Mouse (Mus musculus): ENCODE data around the gene Prtg. TPM values are rescaled to one million over a fixed set of nuclear protein-coding genes. Genes with fewer than 3 reads are reported as not detected.

The Prtg gene
- 0.05 TPM for polyA plus RNA-seq (2017; shearing (Covaris generic))

DNA sequence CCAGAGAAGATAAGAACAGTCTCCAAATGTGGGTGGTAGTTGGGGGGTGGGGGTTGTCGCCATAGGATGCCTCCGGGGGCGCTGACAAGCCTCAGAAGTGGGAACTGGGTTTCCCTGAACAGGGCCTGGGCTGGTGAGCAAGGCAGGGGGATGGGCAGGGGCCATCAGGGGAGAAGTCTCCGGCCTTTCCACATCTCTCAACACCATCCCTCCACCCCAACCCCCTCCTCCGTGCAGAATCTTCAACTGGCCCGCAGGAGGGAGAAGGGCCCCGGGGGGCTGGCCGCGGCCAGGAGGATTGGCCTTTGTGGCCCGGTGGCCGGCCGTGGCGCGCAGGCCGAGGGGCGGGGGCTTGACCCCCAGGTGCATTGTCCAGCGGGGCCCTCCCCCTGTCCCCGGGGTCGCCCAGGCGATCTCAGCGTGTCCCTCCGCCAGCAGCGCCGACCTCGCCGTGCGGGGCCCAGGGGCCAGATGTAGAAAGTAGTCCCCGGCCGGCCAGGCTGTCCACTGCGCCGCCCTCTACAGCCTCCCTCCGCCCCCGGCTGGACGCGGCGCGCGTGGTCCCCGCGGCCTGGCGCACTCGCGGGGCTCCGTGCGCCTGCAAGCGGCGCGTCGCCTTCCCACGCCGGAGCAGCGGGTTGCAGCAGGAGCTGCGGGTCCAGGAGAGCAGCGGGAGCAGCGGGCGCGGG is at the start of gene Prtg:
Prtg (plus strand) TSS at position 144 of the 689 bp plus-strand sequence.

DNA sequence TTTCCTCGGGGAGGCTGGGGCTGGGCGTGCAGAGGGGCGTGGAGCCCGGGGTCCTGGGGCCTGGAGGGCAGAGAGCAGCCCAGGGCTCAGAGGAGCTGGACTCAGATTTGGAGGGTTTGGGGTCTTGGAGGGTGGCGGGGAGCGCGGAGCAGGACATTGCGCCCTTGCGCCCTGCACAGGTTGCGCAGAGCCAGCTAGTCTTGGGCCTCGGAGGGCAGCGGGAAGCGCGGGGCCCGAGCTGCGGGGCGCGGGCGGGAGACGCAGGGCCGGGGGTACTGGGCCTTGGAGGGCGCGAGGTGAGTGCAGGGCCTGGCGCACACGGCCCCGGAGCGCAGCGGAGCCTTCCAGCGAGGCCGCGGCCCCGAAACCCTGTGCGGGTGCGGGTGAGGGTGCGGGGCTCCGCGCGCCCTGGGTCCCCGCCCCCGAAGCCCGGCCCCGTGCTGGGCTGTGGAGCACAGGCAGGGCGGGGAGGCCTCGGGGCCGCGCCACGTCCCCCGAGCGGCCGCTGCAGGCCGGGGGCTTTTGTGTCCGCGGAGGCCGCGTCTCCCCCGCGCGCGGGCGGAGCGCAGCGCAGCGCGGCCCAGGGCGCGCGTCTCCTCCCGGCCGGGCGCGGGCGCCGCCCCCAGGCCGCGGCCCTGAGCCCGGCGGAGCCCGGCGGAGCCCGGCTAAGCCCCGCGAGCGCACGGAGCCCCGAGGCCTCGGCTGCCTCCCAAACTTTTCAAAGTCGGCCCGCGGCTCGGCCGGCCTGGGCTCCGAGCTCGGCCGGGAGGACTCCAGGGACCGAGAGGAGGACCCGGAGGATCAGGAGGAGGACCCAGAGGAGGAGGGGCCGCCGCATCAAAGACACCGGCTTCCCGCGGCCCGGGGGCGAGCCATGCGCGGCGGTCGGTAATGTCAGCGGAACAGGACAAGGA is 118.6 kb downstream of the Prtg start, which contains the start of gene Pygo1:
Pygo1 (plus strand) TSS at position 625 of the 914 bp plus-strand sequence.

DNA sequence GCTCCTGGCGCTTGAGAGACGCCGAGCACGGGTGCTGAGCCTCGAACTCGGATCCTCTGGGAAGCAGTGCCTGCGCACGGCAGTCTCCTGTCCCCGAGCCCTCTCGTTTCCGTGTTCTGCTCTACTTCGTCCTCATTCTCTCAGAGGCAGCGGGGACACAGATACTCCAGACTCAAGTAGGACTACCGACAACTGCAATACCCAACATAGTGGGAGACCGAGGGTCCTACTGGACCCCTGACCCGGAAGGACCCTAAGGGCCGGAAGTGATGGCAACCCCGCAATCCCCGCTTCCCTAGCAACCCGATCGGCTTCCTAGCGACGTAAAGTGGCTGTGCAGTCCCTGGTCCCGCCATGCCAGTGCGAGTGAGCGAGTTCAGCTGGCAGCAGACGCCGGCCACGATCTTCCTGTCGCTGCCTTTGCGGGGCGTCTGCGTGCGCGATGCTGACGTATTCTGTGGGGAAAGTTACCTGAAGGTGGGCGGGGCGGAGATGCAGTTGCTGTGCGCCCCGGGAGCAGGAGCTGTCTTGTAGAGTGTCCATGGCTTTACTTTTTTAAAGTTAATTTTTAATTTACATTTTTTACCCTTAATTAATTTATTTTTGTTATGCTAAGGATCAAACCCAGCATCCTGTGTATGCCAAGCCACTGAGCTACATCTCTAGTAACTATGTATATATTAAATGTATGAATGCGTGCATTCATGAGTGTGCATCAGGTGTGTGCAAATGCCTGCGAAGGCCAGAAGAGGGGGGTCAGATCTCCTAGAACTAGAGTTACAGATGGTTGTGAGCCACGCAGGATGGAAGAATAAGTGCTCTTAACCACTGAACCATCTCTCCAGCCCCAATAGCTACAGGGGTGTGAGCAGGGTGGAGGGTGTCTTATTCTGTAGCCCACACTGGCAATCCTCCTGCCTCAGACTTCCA is 152.1 kb downstream of the Prtg start, which contains the start of the genes Dyx1c1 and Gm44503:
Dyx1c1 (plus strand) TSS at position 265 of the 930 bp plus-strand sequence.
Gm44503 (plus strand) TSS at position 332 of the 930 bp plus-strand sequence.

Other genes starting within 250 kb of the Prtg start
- gene Nedd4, start 144.5 kb upstream of the Prtg start, polyA plus RNA-seq (2017; shearing (Covaris generic)): 3.9 TPM
- not detected for gene Pygo1, start 118.8 kb downstream of the Prtg start, polyA plus RNA-seq (2017; shearing (Covaris generic))
- 1.5 TPM for gene Dyx1c1, start 151.9 kb downstream of the Prtg start, polyA plus RNA-seq (2017; shearing (Covaris generic))
- not detected for gene Gm44503, start 152.0 kb downstream of the Prtg start, polyA plus RNA-seq (2017; shearing (Covaris generic))
- 3.2 TPM for gene Ccpg1os, start 178.5 kb downstream of the Prtg start, polyA plus RNA-seq (2017; shearing (Covaris generic))
- gene Ccpg1, start 178.6 kb downstream of the Prtg start, polyA plus RNA-seq (2017; shearing (Covaris generic)): 105 TPM
- 17.5 TPM for gene Pigb, start 233.5 kb downstream of the Prtg start, polyA plus RNA-seq (2017; shearing (Covaris generic))
- gene Rab27a, start 238.0 kb downstream of the Prtg start, polyA plus RNA-seq (2017; shearing (Covaris generic)): 51.1 TPM